ENCODE assay signal across 7 mouse cellular contexts in the genomic region with DNA sequence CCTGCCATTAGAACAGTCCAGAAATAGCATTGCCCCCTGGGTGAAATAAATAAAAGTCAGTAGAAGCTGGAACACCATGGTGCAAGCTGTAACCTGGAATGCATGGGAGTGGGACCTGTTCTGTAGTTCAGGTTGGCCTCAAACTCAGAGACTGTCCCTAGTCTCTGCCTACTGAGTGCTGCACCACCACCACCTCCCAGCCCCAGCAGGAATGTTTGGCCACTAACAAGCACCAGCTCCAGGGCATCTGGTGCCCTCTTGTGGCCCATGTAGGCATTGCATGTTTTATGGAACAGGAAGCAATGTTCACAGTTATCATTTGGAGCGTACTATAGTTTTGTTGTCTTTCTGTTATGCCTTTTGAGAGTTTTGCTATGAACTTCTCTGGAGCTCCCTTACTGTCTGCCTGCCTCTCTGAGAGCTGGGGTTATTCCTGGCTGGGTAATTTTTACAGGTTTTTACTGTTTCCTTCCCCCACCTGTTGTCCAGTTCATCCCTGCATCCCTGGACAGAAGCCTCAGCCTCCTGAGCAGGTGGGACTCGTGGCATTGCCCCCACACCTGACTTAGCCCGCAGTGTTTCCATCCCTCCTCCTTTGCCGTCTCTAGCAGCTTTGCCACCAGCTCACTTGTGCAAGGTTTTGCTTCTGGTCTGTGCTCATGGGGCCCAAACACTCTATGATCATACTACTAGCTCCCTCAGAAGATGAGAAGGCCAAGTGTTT.
DNase-seq lines count a peak whose midpoint lies in the region; ATAC-seq and TF ChIP-seq lines count a peak whose summit lies in the region.

No protein-coding gene starts in this region.

- H3K27me3 ChIP-seq in embryonic facial prominence, embryonic 10.5 days (replicated peaks; ENCODE audit: low read depth, poor library complexity, severe bottlenecking), result no peaks in the 10 kb centered on the region
- no peaks in the 10 kb centered on the region for H3K27me3 ChIP-seq in kidney, adult 2 months (replicated peaks; ENCODE audit: control insufficient read depth, insufficient read depth, low read length)
- no peaks in the 10 kb centered on the region for H3K27me3 ChIP-seq in limb, embryonic 13.5 days
- H3K27me3 ChIP-seq in midbrain, embryonic 15.5 days (replicated peaks), result no peaks in the 10 kb centered on the region

- no peaks in the 10 kb centered on the region for H3K9me3 ChIP-seq in embryonic facial prominence, embryonic 10.5 days
- no peaks in the 10 kb centered on the region for H3K9me3 ChIP-seq in limb, embryonic 13.5 days
- H3K9me3 ChIP-seq in midbrain, embryonic 15.5 days, result no peaks in the 10 kb centered on the region

- H3K36me3 ChIP-seq in embryonic facial prominence, embryonic 10.5 days (replicated peaks), result peaks cover 12% of the 10 kb centered on the region; the same call in 1 of the 2 replicates
- H3K36me3 ChIP-seq in kidney, adult 2 months (ENCODE audit: control insufficient read depth, insufficient read depth, low read length), result no peaks in the 10 kb centered on the region; the same call in 1 of the 2 replicates
- peaks cover 6% of the 10 kb centered on the region; the same call in 1 of the 2 replicates for H3K36me3 ChIP-seq in limb, embryonic 13.5 days
- no peaks in the 10 kb centered on the region for H3K36me3 ChIP-seq in midbrain, embryonic 15.5 days (replicated peaks)

- peak; percentile 93 for DNase-seq in adrenal gland, postnatal 10 days
- DNase-seq in embryonic facial prominence, embryonic 10.5 days (ENCODE audit: low spot score), result peak; percentile 82
- peak; percentile 81 to 95 for DNase-seq in heart, adult 18-20 months
- DNase-seq in kidney, adult 2 months, result peak; percentile 90
- peak; percentile 60 to 85 for DNase-seq in spleen, adult 18-20 months

- peak; percentile 78 for ATAC-seq in limb, embryonic 13.5 days (ENCODE audit: low FRiP score, low read depth)
- ATAC-seq in midbrain, embryonic 15.5 days (replicated peaks), result peak; percentile 18; the same call in 1 of the 2 replicates

- H3K9ac ChIP-seq in limb, embryonic 13.5 days, result no peak overlapping the region
- no peak overlapping the region for H3K9ac ChIP-seq in midbrain, embryonic 15.5 days

- TF ChIP-seq POLR2A in kidney, adult 2 months (IDR thresholded peaks at IDR 0.05; ENCODE audit: low read depth, low read length), result no peak

- TF ChIP-seq CTCF in kidney, adult 2 months (conservative IDR thresholded peaks at IDR 0.05; ENCODE audit: insufficient read depth, insufficient read length, low read depth, low read length), result peak; percentile 98

- WGBS in embryonic facial prominence, embryonic 10.5 days, result 70% methylated on average over 4 of the region's 4 CpGs
- WGBS in kidney, adult 2 months, result 46% methylated on average over 4 of the region's 4 CpGs
- 63% methylated on average over 4 of the region's 4 CpGs for WGBS in limb, embryonic 13.5 days
- 68% methylated on average over 4 of the region's 4 CpGs for WGBS in midbrain, embryonic 15.5 days

- H3K4me2 ChIP-seq in limb, embryonic 13.5 days (replicated peaks), result no peak overlapping the region
- no peak overlapping the region for H3K4me2 ChIP-seq in midbrain, embryonic 15.5 days

- H3K4me1 ChIP-seq in embryonic facial prominence, embryonic 10.5 days, result no peaks in the 10 kb centered on the region; the same call in 1 of the 2 replicates
- no peaks in the 10 kb centered on the region for H3K4me1 ChIP-seq in kidney, adult 2 months (ENCODE audit: control insufficient read depth, insufficient read depth, low read length)
- no peaks in the 10 kb centered on the region for H3K4me1 ChIP-seq in limb, embryonic 13.5 days
- no peaks in the 10 kb centered on the region for H3K4me1 ChIP-seq in midbrain, embryonic 15.5 days

- no peak overlapping the region for H3K27ac ChIP-seq in embryonic facial prominence, embryonic 10.5 days (replicated peaks)
- no peak overlapping the region for H3K27ac ChIP-seq in kidney, adult 2 months (ENCODE audit: insufficient read depth, low read depth, low read length)
- no peak overlapping the region for H3K27ac ChIP-seq in limb, embryonic 13.5 days
- no peak overlapping the region for H3K27ac ChIP-seq in midbrain, embryonic 15.5 days

- no peak overlapping the region for H3K4me3 ChIP-seq in embryonic facial prominence, embryonic 10.5 days
- H3K4me3 ChIP-seq in kidney, adult 2 months (ENCODE audit: insufficient read depth, low read depth, low read length), result no peak overlapping the region
- H3K4me3 ChIP-seq in limb, embryonic 13.5 days, result no peak overlapping the region
- H3K4me3 ChIP-seq in midbrain, embryonic 15.5 days, result no peak overlapping the region
